Mouse (Mus musculus) cerebellum, adult 9-11 months (tissue): Measurements from ENCODE around the gene Acyp2.

ENCODE experiments used
- DNase-seq: peaks from one replicate; pipeline ENCODE4 v3.0.0; 2022

Gene Acyp2

DNA sequence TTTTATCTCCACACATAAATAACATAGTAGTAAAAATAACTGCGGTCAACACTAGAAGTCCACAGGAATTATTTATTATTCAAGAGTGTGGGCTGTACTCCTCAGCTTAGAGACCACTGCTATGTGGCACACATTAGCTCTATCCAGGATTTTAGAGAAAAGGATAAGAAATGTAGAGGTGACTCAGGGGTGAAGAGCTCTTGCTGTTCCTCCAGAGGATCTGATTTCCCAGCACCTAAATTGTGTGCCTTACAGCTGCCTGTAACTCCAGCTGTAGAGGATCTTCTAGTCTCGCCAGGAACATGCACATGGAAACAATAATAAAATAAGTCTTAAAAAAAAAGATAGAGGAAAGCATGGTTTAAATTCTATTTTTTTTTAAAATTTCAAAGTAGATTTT lies 70.5 kb downstream of the Acyp2 start:
- DNase-seq: no peak

DNA sequence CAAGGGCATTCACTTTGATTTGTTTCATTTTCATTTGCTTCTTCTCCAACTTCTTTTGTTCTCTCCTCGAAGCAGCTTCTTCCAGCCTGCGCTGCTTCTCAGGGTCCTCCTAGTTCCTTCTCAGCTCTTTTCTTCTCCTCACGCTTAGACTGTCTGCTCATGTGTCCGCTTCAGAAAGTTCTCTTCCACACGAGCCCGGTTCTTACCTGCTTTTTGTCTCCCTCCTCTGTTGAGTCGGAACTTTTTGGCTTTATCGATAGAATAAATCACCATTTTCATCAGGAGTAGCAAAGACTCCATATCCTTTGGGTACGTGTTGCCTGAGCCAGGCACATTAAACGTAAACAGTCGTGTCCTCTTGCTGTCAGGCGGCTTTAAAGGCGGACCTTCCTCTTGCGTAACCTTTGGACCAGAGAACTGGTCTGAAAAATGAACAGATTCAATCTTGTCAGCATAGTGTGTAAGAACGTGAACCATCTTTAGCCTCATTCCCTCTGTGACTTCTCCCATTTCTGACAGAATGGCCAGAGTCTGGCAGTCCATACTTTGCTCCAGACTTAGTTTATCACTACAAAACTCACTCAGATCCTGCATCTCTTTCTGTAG lies 76.5 kb downstream of the Acyp2 start:
- no peak for DNase-seq

DNA sequence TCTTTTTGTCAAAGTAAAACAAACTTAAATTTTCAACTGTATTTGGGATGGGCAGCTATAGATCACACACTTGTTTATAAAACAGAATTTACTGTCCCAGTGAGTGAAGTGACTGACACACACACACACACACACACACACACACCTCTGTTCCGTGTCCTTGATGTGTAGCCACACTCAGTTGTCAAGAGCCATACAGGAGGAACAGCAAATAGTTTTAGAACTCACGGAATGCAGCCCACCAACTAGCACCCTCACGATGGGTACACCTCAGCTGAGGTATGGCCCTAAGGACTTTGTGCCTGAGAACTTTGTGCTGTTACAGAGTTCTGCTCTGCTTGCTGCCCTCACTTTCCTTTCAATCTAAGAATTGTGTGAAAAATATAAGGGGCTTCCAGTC lies 78.8 kb downstream of the Acyp2 start:
- DNase-seq: no peak

DNA sequence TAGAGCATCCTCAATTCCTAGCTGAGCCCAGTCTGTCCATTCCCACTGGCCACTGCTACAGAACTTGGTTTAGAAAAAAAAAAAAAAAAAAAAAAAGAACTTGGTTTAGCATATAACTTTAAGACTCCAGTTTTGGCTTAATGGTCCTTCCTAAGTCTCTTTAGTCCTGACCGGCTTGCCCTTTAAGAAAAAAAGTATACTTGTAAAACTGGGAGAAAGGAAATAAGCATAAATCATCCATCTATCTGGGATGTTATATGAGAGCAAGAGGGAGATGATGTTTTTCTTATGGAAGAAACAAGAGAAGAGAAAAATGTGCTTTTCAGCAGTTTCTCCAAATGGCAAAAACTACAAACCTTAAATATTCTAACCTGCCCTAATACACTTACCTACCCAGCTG lies 89.2 kb downstream of the Acyp2 start:
- no peak for DNase-seq

DNA sequence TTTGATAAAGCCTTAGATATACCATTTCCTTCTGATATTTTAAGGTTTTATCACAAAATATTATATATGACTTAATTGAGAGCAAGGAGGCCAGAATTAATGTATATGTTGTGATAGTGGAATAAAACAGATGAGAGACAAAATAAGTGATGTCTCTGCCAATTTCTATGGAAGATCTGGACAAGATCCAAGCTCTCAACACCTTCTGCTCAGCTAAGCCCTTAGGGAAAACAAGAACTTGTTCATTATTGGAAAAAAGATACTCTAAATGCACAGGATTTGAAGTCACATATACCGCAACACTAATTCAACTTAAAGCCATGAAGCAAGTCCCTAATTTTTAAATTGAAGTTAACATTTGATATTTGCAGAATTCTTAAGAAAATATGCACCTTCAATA lies 96.0 kb downstream of the Acyp2 start:
- no peak for DNase-seq

DNA sequence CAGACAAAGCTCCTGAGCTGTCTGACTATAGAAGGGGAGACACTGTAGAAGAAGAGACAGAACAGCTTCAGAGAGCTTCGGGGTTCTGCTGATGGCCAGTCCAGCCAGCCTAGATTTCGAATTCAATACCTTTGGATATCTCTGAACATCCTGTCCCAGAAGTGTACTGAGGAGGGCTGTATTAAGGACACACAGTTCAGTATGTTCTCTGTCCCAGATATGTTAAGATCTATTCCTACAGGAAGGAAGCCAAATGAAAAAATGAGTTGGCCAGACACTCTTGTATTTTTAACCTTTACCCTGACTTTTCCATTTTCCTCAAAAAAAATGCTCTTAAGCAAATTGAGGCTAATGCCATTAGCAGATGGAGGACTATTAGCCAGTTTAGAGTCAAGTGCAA lies 132.3 kb downstream of the Acyp2 start:
- no peak for DNase-seq

DNA sequence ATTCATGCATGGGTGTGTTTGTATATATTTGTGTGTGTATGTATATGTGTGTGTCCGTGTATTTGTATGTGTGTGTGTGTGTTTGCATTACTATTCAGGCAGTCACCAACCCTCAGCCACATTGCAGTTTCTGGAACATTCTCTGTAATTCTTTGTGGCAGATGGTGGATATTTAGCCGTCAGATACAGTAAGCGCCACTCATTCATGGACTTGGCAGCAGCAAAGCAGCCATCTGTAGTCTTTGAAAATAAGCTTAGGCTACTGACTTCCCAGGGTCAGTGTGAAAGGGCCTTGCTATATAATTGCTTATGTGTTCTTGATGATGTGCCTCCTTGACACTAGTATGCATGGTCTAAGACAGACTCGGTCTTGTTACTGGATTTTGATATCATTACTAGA lies 141.2 kb downstream of the Acyp2 start:
- DNase-seq: peak; percentile 80

DNA sequence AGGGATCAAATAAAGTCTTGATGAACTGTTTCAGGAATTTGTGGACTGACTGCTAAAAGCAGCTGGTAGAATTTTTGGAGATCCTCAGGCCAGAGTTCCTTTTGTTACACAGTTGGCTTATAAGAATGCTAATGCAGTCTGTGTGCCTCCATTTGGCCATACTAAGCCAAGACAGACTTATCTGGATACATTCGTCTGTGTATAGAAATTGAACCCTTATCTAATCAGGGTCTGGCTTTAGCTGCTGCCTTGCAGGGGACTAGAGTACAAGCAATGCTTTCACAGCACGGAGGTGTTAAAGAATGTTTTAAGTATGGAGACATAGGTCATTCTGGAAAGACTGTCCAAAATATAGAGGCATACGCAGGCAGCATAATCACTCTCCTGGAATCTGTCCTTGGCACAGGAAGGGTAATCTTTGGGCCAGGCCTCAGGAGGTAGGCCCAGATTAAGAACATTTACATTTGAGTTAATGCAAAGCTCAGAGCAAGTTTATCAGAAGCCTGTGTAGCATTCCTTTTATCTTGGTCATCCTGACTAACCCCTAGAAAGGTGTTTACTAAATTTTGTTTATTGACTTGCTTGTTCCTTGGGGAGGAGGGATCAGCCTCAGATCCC lies 150.5 kb downstream of the Acyp2 start:
- no peak for DNase-seq

DNA sequence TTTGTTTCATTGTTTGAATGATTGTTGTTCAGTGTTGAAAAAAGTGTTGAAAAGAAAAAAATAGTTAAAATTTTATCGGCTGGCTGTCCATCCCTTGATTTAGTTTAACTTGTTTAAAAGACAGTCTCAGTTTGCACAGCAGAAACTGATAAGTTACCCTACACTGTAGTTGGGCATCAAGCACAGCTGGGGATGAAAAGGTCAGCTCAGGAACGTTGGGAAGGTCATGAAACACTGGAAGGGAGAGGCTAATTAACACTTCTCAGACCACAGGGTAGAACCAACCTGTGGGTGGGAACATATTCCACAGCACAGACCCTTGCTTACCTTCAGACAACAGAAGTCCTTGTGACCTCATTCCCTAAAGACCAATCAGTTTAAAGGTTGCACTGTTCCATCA lies 152.2 kb downstream of the Acyp2 start:
- DNase-seq: no peak

DNA sequence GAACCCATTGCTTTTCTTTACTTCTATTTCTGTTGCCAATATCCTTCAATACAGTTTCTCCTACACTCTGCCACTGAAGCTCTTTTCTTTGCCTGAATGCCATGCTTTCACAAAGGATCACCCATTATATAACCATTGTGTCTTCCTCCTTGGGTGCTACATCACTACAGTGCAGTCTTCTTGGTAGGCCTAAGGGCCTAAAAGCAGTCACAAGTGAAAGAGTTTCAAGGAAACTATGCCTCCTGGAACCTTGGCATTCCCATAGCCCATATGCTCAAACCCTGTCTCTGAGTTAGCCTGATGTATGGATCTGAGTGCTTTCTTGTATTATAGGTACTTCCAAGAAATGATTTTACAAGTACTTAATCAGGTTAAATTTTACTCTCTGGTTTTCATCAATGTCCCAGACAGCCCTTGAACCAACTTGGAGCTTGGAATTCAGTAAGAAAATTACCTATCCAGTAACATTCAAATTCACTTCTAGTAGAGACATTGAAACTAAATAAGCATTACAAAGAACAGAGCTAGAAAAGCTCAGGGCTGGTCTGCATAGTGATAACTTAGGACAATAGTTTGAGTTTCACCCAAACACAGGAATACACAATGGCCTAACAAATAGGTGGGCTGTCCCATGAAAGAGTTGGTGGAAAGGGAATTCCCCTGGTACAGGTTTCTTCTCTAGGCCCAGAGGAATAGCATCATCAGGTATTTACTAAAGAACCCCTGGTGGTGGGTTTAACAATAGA lies 157.7 kb downstream of the Acyp2 start:
- DNase-seq: no peak

DNA sequence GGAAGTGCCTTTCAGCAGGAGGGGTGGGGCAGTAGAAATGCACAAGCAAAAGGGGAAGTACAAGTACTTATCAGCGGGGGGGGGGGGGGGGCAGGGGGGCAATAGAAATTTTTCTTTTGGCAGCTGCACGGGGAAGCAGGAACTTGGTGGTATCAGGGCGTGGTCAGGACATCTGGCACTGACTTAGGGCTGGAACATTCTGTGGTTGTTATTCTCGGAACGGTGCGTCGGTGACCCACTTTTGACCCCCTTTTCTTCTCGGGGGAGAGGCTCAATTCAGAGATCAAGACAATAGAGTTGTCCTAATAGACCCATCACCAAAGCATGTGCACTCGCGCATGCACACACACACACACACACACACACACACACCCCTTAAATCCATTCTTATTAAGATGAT lies 161.2 kb downstream of the Acyp2 start:
- no peak for DNase-seq

DNA sequence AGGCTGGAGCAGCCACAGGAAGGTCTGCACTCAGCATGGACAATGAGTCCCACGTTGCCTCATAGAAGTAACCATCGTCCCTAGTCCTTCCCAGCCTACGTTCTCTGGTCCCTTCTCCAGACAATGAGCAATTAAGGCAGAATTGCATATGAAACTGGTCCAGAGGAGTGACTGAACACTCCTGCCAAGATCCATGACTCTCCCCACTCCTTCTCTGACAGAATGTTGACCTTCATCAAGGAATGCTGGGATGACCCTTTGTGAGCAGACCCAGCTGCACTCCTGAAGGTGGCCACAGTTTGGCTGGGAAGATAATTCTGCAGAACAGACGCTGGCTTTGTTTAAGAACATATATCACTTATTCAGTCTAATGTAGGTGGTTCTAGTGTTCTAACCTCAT lies 166.1 kb downstream of the Acyp2 start:
- DNase-seq: no peak

DNA sequence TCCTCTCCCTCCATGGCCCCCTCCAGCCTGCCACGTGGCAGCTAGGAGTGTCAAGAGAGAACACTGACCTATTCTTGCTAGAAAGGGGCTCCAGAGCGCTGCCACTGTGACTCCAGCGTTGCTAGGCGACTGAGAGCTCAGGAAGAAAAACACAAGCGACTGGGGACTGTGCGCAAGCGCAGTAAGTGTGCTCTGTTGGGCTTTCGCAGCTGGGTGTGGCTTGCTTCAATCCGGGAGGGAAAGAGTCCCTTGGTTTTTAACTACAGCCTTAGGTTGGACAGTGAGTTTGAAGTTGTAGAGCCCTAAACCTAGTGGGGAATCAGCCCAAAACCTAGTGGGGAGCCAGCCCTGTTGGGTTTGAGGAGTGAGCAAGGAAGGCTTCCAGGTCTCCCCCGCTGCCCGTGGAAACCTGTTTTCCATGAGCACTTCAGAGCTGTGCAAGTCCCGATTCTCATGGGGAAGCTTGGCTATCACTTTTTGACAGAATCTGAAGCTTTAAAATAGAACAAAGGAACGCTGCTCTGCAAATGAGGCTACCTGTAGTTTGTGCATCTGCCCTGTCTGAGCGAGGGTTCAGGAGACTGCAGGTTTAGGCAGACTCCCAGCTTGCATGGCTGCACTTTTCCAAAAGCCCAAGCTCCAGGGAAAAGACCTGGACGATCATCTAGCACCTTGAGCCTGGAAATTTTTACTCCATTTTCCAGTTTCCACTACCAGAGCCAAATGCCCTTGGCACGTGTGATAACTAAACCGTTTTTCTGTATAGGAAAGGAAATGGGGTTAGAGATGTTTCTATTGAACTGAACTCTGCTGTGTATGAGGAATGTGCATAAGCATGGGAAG lies 177.4 kb downstream of the Acyp2 start, which contains the start of gene 4930505A04Rik:
Gene 4930505A04Rik (minus strand): TSS at position 77 of the 843 bp plus-strand sequence.
- peak; percentile 87 for DNase-seq

DNA sequence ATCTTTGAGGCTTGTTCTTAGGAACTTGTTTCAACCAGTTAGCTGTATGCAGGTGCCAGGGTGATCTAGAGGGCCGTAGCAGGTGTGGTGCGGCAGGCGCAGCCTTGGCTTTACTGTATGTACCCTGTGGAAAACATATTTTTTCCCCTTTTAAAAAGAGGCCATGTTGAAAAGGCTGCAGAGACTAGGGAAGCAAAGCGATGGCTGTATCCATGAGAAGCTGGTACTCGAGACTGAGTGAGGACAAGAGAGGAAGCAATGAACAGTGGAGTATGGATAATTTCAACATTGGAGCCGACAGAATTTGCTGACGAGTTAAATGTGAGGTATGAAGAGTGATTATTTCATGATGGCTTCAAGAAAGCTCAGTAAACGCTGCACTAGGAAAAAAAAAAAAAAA lies 178.2 kb downstream of the Acyp2 start:
- no peak for DNase-seq
